Mouse (Mus musculus) kidney, postnatal 25 days (tissue): Measurements from ENCODE around the gene Ogfrl1.
A peak's percentile ranks its signal among the peaks of the same experiment; 100 is the strongest.

Experiments
- DNase-seq, 2 experiments: peaks; one replicate each; pipeline ENCODE4 v3.0.0; 2021; ENCODE audit warnings: mixed read lengths in 2 of 2

Gene Ogfrl1

GRCm38 (mm10) chr1:23345633-23346032 is 51.9 kb downstream of the Ogfrl1 start:
- DNase-seq: no peak

DNA sequence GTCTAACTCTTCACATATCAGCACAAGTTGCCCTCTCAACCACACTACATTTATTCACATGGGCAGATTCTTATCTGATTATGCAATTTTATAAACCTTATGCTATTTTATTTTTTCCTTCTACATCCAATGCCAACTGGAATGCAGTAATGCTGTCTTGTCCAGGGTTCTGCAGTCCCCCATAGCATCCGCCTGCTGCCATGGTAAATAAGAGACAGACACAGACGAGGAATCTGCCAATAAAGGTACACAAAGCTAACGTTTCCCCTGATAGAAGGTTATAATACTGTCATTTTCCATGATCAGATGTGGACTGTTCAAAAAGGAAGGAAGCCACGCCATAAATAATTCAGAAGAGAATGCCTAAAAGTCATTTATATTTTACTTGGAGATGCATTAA is 54.7 kb downstream of the Ogfrl1 start:
- no peak for DNase-seq

DNA sequence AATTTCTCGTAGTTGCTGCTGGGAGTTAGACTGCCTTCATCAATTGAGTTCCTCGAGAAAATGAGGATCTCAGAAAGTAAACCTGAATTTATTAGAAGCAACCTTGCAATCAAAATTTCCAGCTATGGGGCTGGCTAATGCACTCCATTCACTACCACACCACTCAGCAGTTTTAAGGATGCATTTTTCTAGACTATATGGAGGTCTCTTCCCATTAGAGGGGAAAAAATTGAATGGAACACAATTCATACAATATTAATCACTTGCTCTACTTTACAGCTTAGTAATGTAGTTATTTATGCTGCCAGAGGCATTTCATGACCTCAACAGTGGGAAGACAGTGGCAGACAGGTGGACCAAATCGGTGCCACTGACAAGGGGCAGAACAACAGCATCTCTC is 55.3 kb downstream of the Ogfrl1 start:
- no peak for DNase-seq

GRCm38 (mm10) chr1:23335726-23336363 is 61.7 kb downstream of the Ogfrl1 start:
- no peak for DNase-seq

DNA sequence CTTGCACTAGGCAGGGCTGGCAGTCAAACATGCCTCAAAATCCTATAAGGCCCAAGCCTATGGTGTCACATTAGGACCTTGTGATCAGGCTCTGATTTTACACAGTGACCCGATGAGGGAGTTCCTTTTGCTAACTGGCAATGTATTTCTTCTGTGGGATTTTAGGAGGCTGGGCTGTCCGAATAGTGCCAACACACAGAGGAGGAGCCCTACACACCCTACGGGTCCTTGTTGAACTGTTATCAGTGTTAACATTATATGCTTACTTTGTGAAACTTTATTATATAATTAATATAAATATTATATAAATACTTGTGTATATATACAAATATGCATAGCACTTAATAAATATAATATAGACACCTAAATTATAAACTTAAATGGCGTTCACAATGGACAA is 62.5 kb downstream of the Ogfrl1 start:
- DNase-seq: no peak

DNA sequence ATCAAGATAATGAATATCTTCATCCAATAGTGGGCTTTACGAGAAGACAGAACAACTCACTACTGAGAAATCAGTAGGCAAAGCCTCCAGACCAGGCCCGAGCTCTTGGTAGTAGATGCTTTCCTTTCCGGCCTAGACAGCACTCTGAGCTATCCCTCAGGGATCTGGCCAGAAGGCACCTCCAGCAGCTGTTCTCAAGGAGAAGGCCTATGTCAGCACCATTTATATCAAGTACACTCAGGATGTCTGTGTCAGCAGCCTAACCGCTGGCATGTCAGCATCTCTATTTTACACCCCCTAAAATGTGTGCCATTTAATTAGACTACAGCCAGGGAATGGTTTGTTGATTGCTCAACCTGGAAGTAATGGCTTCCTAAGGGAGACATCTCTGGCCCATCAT is 65.4 kb downstream of the Ogfrl1 start:
- no peak for DNase-seq

GRCm38 (mm10) chr1:23325160-23325559 is 72.4 kb downstream of the Ogfrl1 start:
- no peak for DNase-seq

DNA sequence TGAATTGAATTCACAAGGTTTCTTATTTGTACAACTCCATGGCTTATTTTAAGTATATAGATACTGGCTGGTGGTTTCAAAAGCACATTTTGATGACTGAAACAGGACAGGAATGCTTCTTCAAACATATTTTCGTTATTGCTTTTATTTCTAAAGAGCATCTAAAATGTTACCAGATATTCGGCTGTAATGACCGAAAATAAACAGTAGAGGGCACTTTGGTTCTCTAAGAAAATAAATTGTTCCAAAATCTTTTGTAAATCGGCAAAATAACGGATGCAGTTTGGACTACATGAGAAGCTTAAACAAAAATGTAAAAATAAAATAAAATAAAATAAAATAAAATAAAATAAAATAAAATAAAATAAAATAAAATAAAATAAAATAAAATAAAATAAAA is 73.3 kb downstream of the Ogfrl1 start:
- DNase-seq: peak in 1 of 2 experiments; percentile 16

DNA sequence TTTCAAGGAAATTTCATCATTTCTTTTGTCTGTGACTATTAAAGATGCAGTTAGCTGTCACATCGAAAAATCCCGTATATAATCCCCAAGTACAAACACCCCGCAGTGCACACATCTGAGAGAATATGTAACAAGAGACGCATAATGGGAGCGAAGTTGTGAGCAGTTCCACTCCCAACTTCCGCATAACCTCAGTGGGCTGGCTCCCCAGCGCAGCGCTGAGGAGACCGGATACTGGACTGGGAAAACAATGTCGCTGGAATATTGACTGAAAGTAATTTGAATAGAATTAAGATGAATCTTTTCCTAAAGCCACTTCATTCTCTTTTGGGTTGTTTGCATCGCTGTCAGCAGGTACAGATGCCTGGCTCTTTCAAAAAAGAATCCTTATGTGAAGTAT is 74.3 kb downstream of the Ogfrl1 start:
- peak in 1 of 2 experiments; percentile 30 for DNase-seq

- no peak for DNase-seq
Measured at GRCm38 (mm10) chr1:23322208-23322607, 75.4 kb downstream of the Ogfrl1 start.

- DNase-seq: peak; percentile 23 to 32
Measured at GRCm38 (mm10) chr1:23321331-23321851, 76.2 kb downstream of the Ogfrl1 start.

DNA sequence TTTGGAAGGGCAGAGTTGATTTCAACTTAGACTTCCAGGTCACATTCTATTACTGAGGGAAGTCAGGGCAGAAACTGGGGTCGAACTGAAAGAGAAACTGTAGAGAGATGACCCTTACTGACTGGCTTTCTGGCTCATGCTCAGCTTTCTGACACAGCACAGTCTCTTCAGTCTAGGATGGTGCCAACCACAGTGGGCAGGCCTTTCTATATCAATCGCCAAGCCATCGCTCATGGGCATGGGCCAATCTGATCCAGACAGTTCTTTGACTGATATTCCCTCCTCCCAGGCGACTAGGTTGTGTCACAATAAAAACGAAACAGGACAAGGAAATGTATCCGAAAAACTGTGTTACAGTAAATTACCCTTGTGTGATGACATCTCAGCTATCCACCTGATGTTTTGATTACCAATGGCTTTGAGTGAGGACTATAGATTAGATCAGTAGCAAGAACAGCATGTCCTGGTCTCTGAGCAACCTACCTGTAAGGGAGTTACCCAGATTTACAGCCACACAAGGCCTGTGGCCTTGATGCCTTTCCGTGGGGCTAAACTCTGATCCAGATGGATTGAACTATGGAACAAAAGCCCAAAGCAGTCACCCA is 76.9 kb downstream of the Ogfrl1 start:
- no peak for DNase-seq
